Mouse (Mus musculus) stomach, postnatal 0 days (tissue): ENCODE data around the gene Lrguk. TPM values are rescaled to one million over a fixed set of nuclear protein-coding genes. Genes with fewer than 3 reads are reported as not detected.

ENCODE experiments used
- ATAC-seq: fragments of 200-750 bp; cut with Nextera tagmentation; 2 replicates; pipeline ENCODE4 v1.8.0; 2017; ENCODE audit not compliant: low FRiP score, low TSS enrichment
- DNase-seq: peaks from one replicate; pipeline ENCODE4 v3.0.0-alpha.2; 2016; ENCODE audit warnings: low spot score
- H3K27ac ChIP-seq: fragments of 300-500 bp; sonication (generic); replicated peaks from 2 replicates; pipeline ENCODE4 v1.5.1; 2014; ENCODE audit warnings: mild to moderate bottlenecking, control low read depth
- H3K27me3 ChIP-seq: fragments of 300-500 bp; sonication (generic); 2 replicates; pipeline ENCODE4 v1.6.1; 2014; ENCODE audit warnings: low read length; ENCODE audit not compliant: control insufficient read depth, insufficient read depth
- H3K36me3 ChIP-seq: fragments of 300-500 bp; sonication (generic); 2 replicates; pipeline ENCODE4 v1.6.1; 2014; ENCODE audit warnings: low read length, mixed read lengths; ENCODE audit not compliant: control insufficient read depth, insufficient read depth
- H3K4me1 ChIP-seq: fragments of 300-500 bp; sonication (generic); replicated peaks from 2 replicates; pipeline ENCODE4 v1.6.1; 2014; ENCODE audit warnings: antibody characterized with exemption; ENCODE audit not compliant: control insufficient read depth, insufficient read depth
- H3K4me2 ChIP-seq: fragments of 300-500 bp; sonication (generic); replicated peaks from 2 replicates; pipeline ENCODE4 v1.6.1; 2014; ENCODE audit warnings: low read depth, mild to moderate bottlenecking, control low read depth, moderate library complexity
- H3K4me3 ChIP-seq: fragments of 300-500 bp; sonication (generic); 2 replicates; pipeline ENCODE4 v1.5.1; 2014; ENCODE audit warnings: low read depth, low read length, control low read depth
- H3K9ac ChIP-seq: fragments of 300-500 bp; sonication (generic); 2 replicates; pipeline ENCODE4 v1.6.1; 2014; ENCODE audit warnings: mild to moderate bottlenecking, low read length, control low read depth, mixed read lengths
- H3K9me3 ChIP-seq: fragments of 300-500 bp; sonication (generic); 2 replicates; pipeline ENCODE4 v1.6.1; 2016; ENCODE audit warnings: low read length; ENCODE audit not compliant: control insufficient read depth
- CTCF ChIP-seq: IDR thresholded peaks from 2 replicates; pipeline ENCODE4 v1.5.1; 2016; ENCODE audit warnings: antibody characterized with exemption, low read depth, mild to moderate bottlenecking, moderate library complexity
- EP300 ChIP-seq: optimal IDR thresholded peaks from 2 replicates; pipeline ENCODE3; 2016; ENCODE audit warnings: antibody characterized with exemption
- WGBS: fragments of 180-500 bp; shearing (Covaris S2); extraction: QIAGEN DNeasy Blood & Tissue Kit; methylation state at CpG from one replicate; pipeline ENCODE4 v1.1.7; 2014; 5-methylcytosine and 5-hydroxymethylcytosine counted together
- polyA plus RNA-seq: library from polyadenylated mRNA; unstranded; fragments of >200 nt; fragmentation: Nextera tagmentation; extraction: Ambion mirVana; gene quantifications from 2 replicates; pipeline ENCODE4 v1.2.1, GENCODE M21; 2015

Lrguk gene
- polyA plus RNA-seq, 1 experiment from 2014 or later = 0.21 TPM

DNA sequence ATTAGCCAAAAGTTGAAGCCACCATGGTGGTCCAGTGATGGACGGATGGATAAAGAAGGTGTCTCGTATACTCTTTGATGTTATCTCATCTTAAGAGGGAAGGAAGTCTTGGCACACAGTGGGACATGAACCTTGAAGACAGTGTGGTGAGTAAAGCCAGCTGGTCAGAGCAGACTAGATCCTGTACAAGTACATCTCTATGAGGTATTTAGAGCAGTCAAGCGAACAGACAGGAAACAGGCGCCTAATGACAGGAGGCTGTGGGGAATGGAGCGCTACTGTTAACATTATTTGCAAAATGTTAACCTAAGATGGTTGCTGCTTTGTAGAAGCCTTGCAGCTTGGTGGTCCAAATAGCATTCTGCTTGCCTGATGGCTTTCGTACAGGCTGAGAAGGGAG, 67.0 kb downstream of the Lrguk start:
- H3K9ac ChIP-seq = no peak overlapping the region
- no peaks in the 10 kb centered on the region for H3K4me1 ChIP-seq
- no peak overlapping the region for H3K27ac ChIP-seq
- ATAC-seq (no peak), DNase-seq (no peak)
- H3K4me2 ChIP-seq = no peak overlapping the region
- no peaks in the 10 kb centered on the region for H3K36me3 ChIP-seq
- 57% methylated on average over 6 of the region's 6 CpGs for WGBS
- no peak overlapping the region for H3K4me3 ChIP-seq
- H3K27me3 ChIP-seq = no peaks in the 10 kb centered on the region
- TF ChIP-seq EP300 (no peak), CTCF (no peak)
- H3K9me3 ChIP-seq = no peaks in the 10 kb centered on the region

DNA sequence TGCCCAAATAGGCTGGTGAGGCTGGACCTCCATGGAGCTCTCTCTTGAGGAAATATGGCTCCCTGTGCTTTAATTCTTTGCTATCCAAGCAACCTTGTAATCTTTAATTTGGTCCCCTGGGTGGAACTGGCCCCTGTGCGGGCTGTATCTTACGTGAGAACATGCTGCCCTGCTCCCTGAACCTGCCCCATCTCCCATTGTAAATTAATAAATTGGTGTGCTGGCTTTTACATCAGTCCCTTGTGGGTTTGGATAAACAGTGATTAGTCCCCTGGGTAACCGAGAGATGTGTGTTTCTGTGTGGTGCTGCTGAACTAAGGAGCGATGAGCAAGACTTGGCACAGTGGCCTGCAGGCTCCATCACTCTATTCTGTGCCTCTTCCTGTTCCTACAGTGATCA, 67.7 kb downstream of the Lrguk start:
- H3K27ac ChIP-seq = no peak overlapping the region
- no peak for TF ChIP-seq EP300
- TF ChIP-seq CTCF = no peak
- H3K4me1 ChIP-seq = no peaks in the 10 kb centered on the region
- no peak overlapping the region for H3K9ac ChIP-seq
- no peak overlapping the region for H3K4me2 ChIP-seq
- no peak overlapping the region for H3K4me3 ChIP-seq
- no peaks in the 10 kb centered on the region for H3K9me3 ChIP-seq
- ATAC-seq = no peak
- no peaks in the 10 kb centered on the region for H3K27me3 ChIP-seq
- 70% methylated on average over 4 of the region's 4 CpGs for WGBS
- DNase-seq = no peak
- no peaks in the 10 kb centered on the region for H3K36me3 ChIP-seq

DNA sequence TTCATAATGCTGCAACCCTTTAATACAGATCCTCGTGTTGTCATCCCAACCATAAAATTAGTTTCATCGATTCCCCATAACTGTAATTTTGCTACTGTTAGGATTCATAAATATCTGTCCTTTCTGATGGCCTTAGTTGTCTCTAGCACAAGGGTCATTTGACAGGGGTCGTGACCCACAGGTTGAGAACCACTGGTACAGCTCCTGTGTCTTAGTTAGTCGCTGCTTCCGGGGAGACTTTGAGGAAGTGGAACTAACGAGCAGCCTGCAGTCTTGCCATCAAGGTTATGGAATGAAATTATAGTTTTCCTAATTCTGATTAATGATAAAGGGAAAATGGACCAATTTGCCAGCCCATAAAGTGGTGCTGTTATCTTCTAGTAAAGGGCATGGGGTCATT, 70.5 kb downstream of the Lrguk start:
- Histone ChIP-seq H3K4me3 (no peak overlapping the region), H3K27ac (no peak overlapping the region), H3K9me3 (no peaks in the 10 kb centered on the region), H3K4me1 (no peaks in the 10 kb centered on the region), H3K36me3 (no peaks in the 10 kb centered on the region), H3K27me3 (no peaks in the 10 kb centered on the region), H3K9ac (no peak overlapping the region), H3K4me2 (no peak overlapping the region)
- DNase-seq (no peak), ATAC-seq (no peak)
- TF ChIP-seq CTCF (no peak), EP300 (no peak)
- 89% methylated on average over 6 of the region's 6 CpGs for WGBS

DNA sequence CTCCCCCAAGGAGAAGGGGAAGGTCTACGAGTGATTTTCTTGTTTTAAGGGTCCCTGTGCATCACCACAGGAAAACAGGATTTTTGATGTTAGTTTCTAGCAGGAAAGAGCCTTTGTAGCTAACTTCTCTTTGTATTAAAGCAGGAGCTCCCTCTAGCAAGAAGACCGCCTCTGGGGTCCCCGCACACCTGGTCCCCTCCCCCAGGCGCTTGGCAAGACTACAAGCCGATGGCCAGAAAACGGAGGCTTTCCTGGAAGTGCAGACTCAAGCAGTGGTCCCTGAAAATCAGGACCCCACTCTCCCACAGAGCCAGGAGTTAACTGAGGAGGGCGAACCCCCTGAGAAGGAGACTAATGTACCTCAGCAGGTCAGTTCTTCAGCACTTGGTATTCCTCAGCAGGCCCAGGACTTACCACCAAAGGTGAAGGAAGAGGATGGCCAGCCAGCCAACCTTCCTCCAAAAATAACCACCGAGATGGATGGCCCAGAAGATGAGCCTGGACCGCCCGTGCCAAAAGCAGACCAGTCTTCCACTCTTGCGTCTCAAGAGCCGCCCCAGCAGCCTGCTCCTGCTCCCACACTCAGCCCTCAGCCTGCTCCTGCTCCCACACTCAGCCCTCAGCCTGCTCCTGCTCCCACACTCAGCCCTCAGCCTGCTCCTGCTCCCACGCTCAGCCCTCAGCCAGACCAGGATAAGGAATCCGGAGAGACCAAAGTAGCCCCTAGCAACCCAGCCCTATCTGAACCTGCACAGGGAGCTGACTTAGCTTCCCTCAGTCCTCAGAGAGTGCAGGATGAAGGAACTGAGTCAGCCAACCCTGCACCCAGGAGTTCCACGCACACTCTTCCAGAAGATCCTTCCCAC, 72.5 kb downstream of the Lrguk start:
- H3K36me3 ChIP-seq = no peaks in the 10 kb centered on the region
- no peak overlapping the region for H3K4me2 ChIP-seq
- ATAC-seq (no peak), DNase-seq (no peak)
- H3K4me1 ChIP-seq = no peaks in the 10 kb centered on the region
- no peak overlapping the region for H3K9ac ChIP-seq
- TF ChIP-seq EP300 (no peak), CTCF (no peak)
- WGBS = 86% methylated on average over 15 of the region's 15 CpGs
- H3K27me3 ChIP-seq = no peaks in the 10 kb centered on the region
- no peak overlapping the region for H3K27ac ChIP-seq
- H3K9me3 ChIP-seq = no peaks in the 10 kb centered on the region
- no peak overlapping the region for H3K4me3 ChIP-seq

DNA sequence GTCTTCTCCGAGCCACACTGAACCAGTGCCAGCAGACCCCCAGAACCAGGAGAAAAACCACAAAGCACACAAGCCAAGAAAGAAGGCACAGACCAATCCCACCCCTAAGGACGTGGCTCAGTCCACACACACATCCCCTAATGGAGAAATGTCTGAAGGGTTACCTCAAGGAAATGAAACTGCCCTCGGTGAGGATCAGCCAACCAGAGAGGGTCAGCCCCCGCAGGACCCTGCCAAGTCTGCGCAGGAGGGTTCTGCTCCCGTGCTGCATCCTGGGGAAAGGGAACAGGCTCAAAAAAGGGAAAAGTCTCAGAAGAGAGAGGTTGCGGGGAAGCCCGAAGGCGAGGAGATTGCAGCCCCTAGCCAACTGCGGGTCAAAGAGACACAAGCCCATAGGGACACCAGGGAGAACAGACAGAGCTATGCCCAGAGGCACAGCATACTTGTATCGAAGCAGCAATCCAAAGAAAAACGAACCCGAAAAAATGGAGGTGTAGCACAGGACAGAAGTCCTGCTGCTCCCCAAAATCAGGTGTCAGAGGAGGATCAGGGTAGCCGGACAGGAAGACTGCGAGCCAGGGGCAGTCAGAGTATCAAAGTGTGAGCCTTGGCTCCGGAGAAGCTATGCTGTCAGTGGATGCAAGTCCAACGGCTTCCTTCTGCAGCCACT, 74.1 kb downstream of the Lrguk start:
- no peaks in the 10 kb centered on the region for H3K27me3 ChIP-seq
- no peak overlapping the region for H3K9ac ChIP-seq
- TF ChIP-seq EP300 (no peak), CTCF (no peak)
- H3K36me3 ChIP-seq = no peaks in the 10 kb centered on the region
- H3K4me2 ChIP-seq = no peak overlapping the region
- DNase-seq (no peak), ATAC-seq (no peak)
- no peak overlapping the region for H3K27ac ChIP-seq
- WGBS = 88% methylated on average over 17 of the region's 17 CpGs
- H3K4me1 ChIP-seq = no peaks in the 10 kb centered on the region
- no peak overlapping the region for H3K4me3 ChIP-seq
- H3K9me3 ChIP-seq = no peaks in the 10 kb centered on the region

DNA sequence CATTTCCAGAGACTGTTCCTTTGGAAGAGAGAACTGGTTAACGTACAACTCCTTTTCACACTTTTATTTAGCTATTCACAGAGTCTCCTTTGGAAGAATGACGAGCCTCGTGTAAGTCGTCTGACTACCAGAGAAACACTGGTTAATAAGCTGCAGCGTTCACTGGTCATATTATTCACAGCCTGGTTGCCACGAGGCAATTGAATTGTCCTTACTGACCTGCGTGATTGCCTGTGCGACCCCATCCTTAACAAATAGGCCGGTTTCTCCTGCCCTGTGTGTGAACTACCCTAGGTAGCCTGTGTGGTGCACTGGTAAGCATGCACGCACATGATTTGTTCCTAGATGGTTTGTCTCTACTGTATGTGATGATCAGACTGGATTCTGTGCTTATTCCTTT, 81.3 kb downstream of the Lrguk start:
- no peak for DNase-seq
- no peaks in the 10 kb centered on the region for H3K27me3 ChIP-seq
- no peak for ATAC-seq
- no peaks in the 10 kb centered on the region for H3K36me3 ChIP-seq
- H3K4me3 ChIP-seq = no peak overlapping the region
- TF ChIP-seq CTCF (no peak), EP300 (no peak)
- no peak overlapping the region for H3K27ac ChIP-seq
- H3K4me1 ChIP-seq = no peaks in the 10 kb centered on the region
- H3K4me2 ChIP-seq = no peak overlapping the region
- WGBS = 76% methylated on average over 10 of the region's 10 CpGs
- no peak overlapping the region for H3K9ac ChIP-seq
- no peaks in the 10 kb centered on the region for H3K9me3 ChIP-seq
